Mouse (Mus musculus): ENCODE measurements at regions not wholly inside any gene's neighbourhood (a gene's known extent, or its start where the extent isn't known, plus 50 kb on each side); places are given as distances from the start of the nearest gene placed in this dataset.

DNA sequence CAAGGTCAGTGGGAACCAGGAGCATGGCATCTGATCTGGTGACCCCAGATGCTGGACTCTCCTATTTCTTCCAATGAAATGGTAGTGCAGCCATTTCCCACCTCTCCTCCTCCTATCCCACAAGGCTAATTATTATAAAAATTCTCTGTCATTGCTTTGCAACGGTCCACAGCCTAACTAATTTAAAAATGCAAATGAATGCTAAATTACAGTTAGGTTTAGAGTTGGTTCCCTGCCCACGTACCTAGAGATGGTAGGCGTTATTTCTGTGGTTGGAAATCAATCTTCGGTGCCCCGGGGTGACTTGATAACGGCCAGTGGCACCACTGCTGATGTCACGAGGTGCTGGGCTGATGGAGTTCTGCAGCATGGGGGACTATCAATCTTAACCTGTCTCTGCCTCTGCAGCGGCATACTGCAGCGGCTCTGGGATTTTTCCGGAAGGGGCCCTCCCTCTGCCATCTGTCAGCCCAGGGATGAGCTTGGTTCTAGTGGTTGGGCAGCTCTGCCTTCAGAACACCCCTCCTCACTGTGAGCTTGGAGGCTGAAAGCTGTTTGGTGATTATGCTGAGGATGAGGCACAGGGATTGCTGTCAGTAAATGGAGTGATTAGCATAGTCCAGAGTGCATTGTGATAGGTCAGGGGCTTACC, 66.5 kb downstream of the Nmur2 start:
- 22% methylated on average over 10 of the region's 10 CpGs for WGBS
- Histone ChIP-seq H3K9ac (replicated peaks) (0 out of 2 replicates have a peak overlapping the region, but pooled peaks have one; percentile 23), H3K27me3 (replicated peaks) (no peaks in the 10 kb centered on the region), H3K9me3 (replicated peaks) (no peaks in the 10 kb centered on the region), H3K4me2 (peak overlapping the region; percentile 34), H3K4me3 (replicated peaks) (no peak overlapping the region), H3K27ac (replicated peaks) (peak overlapping the region; percentile 56), H3K4me1 (peaks cover 13% of the 10 kb centered on the region; the same call in 1 of the 2 replicates), H3K36me3 (no peaks in the 10 kb centered on the region)
- ATAC-seq (ENCODE audit: low FRiP score), result peak; percentile 86

- ATAC-seq (ENCODE audit: low FRiP score), result no peak
- H3K36me3 ChIP-seq, result no peaks in the 10 kb centered on the region
- H3K9me3 ChIP-seq (replicated peaks), result no peaks in the 10 kb centered on the region
- no peak overlapping the region for H3K4me3 ChIP-seq (replicated peaks)
- H3K27ac ChIP-seq (replicated peaks), result no peak overlapping the region
- no peak overlapping the region for H3K4me2 ChIP-seq
- no peaks in the 10 kb centered on the region for H3K4me1 ChIP-seq
- no peaks in the 10 kb centered on the region for H3K27me3 ChIP-seq (replicated peaks)
- no peak overlapping the region for H3K9ac ChIP-seq (replicated peaks)
Observed at GRCm38 (mm10) chr11:55966580-55966979, 74.2 kb downstream of the Nmur2 start.

DNA sequence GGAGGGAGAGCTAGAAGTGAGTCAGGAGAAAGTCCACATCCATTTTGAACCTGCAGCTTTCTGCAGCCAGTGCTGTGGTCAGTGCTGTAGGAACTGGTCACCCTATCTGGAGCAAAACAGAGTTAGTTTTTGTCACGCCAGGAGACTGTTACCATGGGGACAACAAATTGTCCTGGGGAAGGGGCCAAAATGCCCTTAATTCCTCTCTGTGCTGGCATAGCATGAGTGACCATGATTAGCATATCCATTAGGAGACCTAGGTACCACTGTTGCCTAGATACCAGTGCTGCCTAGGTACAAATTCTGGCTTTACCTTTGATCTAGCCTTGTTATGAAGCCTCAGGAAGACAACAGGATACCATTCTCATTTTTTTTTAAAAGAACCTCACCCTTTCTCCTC, 82.4 kb downstream of the Nmur2 start:
- 26% methylated on average over 1 of the region's 1 CpGs for WGBS
- Histone ChIP-seq H3K4me3 (replicated peaks) (no peak overlapping the region), H3K27me3 (replicated peaks) (no peaks in the 10 kb centered on the region), H3K9ac (replicated peaks) (no peak overlapping the region), H3K4me2 (no peak overlapping the region), H3K27ac (replicated peaks) (no peak overlapping the region), H3K36me3 (no peaks in the 10 kb centered on the region), H3K9me3 (replicated peaks) (no peaks in the 10 kb centered on the region), H3K4me1 (peaks cover 12% of the 10 kb centered on the region)
- ATAC-seq (ENCODE audit: low FRiP score), result 0 out of 2 replicates have a peak, but pooled peaks have one; percentile 28

GRCm38 (mm10) chr11:55957355-55957754, 83.5 kb downstream of the Nmur2 start:
- Histone ChIP-seq H3K4me2 (no peak overlapping the region), H3K27ac (replicated peaks) (no peak overlapping the region), H3K9me3 (replicated peaks) (no peaks in the 10 kb centered on the region), H3K9ac (replicated peaks) (no peak overlapping the region), H3K27me3 (replicated peaks) (no peaks in the 10 kb centered on the region), H3K4me1 (peaks cover 12% of the 10 kb centered on the region), H3K36me3 (no peaks in the 10 kb centered on the region), H3K4me3 (replicated peaks) (no peak overlapping the region)
- WGBS, result 53% methylated on average over 2 of the region's 2 CpGs
- no peak for ATAC-seq (ENCODE audit: low FRiP score)

GRCm38 (mm10) chr11:55953696-55954095, 87.1 kb downstream of the Nmur2 start:
- no peak overlapping the region for H3K4me2 ChIP-seq
- no peak overlapping the region for H3K9ac ChIP-seq (replicated peaks)
- H3K27me3 ChIP-seq (replicated peaks), result no peaks in the 10 kb centered on the region
- H3K27ac ChIP-seq (replicated peaks), result no peak overlapping the region
- ATAC-seq (ENCODE audit: low FRiP score), result no peak
- no peaks in the 10 kb centered on the region for H3K9me3 ChIP-seq (replicated peaks)
- H3K4me3 ChIP-seq (replicated peaks), result no peak overlapping the region
- H3K36me3 ChIP-seq, result no peaks in the 10 kb centered on the region
- peaks cover 12% of the 10 kb centered on the region for H3K4me1 ChIP-seq
- WGBS, result 0% methylated on average over 2 of the region's 2 CpGs

DNA sequence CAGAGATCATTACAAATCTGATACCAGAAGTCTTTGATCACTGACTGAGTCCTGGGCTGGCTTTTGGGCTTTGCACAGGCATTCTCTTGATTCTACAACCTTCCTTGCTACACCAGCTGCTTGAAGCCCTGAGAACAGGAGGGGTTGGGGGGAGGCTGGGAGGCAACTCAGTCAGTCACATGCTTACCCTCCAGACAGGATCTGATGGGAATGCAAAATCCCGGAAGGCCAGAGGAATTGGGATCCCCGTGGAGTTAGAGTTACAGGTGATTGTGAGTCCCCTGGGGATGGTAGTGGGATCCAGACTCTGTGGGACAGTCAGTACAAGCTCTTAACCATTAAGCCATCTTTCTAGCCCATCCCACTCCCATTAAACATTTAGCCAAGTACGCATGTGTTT, 91.2 kb downstream of the Nmur2 start:
- Histone ChIP-seq H3K27ac (replicated peaks) (no peak overlapping the region), H3K36me3 (no peaks in the 10 kb centered on the region), H3K4me3 (replicated peaks) (no peak overlapping the region), H3K4me1 (peaks cover 22% of the 10 kb centered on the region), H3K9me3 (replicated peaks) (no peaks in the 10 kb centered on the region), H3K27me3 (replicated peaks) (no peaks in the 10 kb centered on the region), H3K9ac (replicated peaks) (no peak overlapping the region), H3K4me2 (no peak overlapping the region)
- 77% methylated on average over 3 of the region's 3 CpGs for WGBS
- no peak for ATAC-seq (ENCODE audit: low FRiP score)

- H3K36me3 ChIP-seq, result no peaks in the 10 kb centered on the region
- H3K9me3 ChIP-seq (replicated peaks), result no peaks in the 10 kb centered on the region
- 4% methylated on average over 9 of the region's 9 CpGs for WGBS
- H3K27me3 ChIP-seq (replicated peaks), result no peaks in the 10 kb centered on the region
- no peak overlapping the region for H3K9ac ChIP-seq (replicated peaks)
- H3K4me3 ChIP-seq (replicated peaks), result no peak overlapping the region
- H3K4me2 ChIP-seq, result no peak overlapping the region
- H3K4me1 ChIP-seq, result peaks cover 17% of the 10 kb centered on the region
- peak; percentile 61; the same call in 1 of the 2 replicates for ATAC-seq (ENCODE audit: low FRiP score)
- 0 out of 2 replicates have a peak overlapping the region, but pooled peaks have one; percentile 24 for H3K27ac ChIP-seq (replicated peaks)
Observed at GRCm38 (mm10) chr11:55946629-55947240, 94.1 kb downstream of the Nmur2 start.

DNA sequence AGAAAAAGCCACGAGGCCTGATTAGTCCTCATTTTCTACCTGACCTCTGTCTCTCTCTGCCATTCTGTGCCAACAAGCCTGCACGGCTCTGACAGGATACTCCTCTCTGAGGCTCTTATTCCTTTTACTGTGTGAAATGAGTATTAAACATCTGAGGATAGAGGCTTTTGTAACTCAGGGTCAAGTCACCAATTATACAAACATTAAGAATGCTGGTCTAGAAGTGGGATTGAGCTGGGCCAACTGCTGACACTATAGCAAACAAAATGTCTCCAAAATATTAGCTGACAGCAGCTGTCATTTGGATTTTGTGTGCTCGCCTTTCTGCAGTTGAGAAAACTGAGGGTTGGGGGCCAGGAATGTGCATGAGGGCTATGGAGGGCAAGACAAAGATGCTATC, 94.8 kb downstream of the Nmur2 start:
- ATAC-seq (ENCODE audit: low FRiP score), result no peak
- Histone ChIP-seq H3K4me3 (replicated peaks) (no peak overlapping the region), H3K4me1 (peaks cover 17% of the 10 kb centered on the region), H3K9ac (replicated peaks) (no peak overlapping the region), H3K4me2 (no peak overlapping the region), H3K36me3 (no peaks in the 10 kb centered on the region), H3K9me3 (replicated peaks) (no peaks in the 10 kb centered on the region), H3K27ac (replicated peaks) (0 out of 2 replicates have a peak overlapping the region, but pooled peaks have one; percentile 24), H3K27me3 (replicated peaks) (no peaks in the 10 kb centered on the region)
- 63% methylated on average over 3 of the region's 3 CpGs for WGBS

DNA sequence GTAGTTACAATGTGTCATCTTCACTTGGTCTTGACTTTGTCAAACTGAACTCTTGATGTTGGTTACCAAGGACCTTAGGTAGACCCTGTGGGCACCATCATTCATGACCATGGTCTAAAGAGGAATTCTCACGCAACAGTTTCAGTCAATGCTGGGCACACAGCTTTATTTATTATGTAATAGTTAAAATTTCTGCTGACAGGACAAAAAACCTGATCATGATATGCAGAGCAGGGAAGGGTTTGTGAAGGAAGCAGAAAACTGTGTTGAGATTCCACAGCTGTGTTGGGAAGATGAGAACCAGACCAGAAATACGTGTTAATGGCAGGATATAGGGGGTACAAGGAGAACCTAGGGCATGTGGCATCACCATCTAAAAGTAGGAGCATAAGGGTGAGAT, 100.8 kb downstream of the Nmur2 start:
- Histone ChIP-seq H3K36me3 (no peaks in the 10 kb centered on the region), H3K4me2 (no peak overlapping the region), H3K4me1 (no peaks in the 10 kb centered on the region), H3K9me3 (replicated peaks) (no peaks in the 10 kb centered on the region), H3K4me3 (replicated peaks) (no peak overlapping the region), H3K27me3 (replicated peaks) (no peaks in the 10 kb centered on the region), H3K27ac (replicated peaks) (no peak overlapping the region), H3K9ac (replicated peaks) (no peak overlapping the region)
- 92% methylated on average over 2 of the region's 2 CpGs for WGBS
- no peak for ATAC-seq (ENCODE audit: low FRiP score)

DNA sequence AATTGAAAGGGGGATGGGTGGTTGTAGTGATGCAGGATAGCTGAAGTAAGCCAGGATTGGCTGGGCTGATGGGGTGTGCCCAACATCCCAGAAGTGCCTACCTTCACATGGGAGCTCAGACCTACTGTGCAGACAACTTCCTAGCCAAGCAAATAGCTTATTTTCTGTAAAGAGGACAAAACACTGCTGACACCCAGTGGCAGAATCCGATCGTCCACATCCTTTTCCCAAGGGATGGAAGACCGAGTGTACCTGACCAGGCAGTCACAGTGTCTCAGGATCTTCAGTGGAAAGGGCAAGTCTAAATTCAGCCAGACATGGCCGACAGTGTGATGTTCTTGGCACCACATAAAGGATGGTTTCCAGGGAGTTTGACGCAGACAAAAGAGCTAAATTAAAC, 114.4 kb downstream of the Nmur2 start:
- Histone ChIP-seq H3K9ac (replicated peaks) (no peak overlapping the region), H3K4me2 (no peak overlapping the region), H3K9me3 (replicated peaks) (no peaks in the 10 kb centered on the region), H3K36me3 (no peaks in the 10 kb centered on the region), H3K27ac (replicated peaks) (no peak overlapping the region), H3K27me3 (replicated peaks) (no peaks in the 10 kb centered on the region), H3K4me1 (no peaks in the 10 kb centered on the region), H3K4me3 (replicated peaks) (no peak overlapping the region)
- WGBS, result 84% methylated on average over 5 of the region's 5 CpGs
- ATAC-seq (ENCODE audit: low FRiP score), result no peak

GRCm38 (mm10) chr11:55919066-55919465, 121.7 kb downstream of the Nmur2 start:
- Histone ChIP-seq H3K4me3 (replicated peaks) (no peak overlapping the region), H3K9ac (replicated peaks) (no peak overlapping the region), H3K27me3 (replicated peaks) (no peaks in the 10 kb centered on the region), H3K4me2 (no peak overlapping the region), H3K36me3 (no peaks in the 10 kb centered on the region), H3K4me1 (no peaks in the 10 kb centered on the region), H3K9me3 (replicated peaks) (0 out of 2 replicates have a peak, but pooled peaks cover 1% of the 10 kb centered on the region), H3K27ac (replicated peaks) (no peak overlapping the region)
- ATAC-seq (ENCODE audit: low FRiP score), result no peak
- WGBS, result 41% methylated on average over 3 of the region's 3 CpGs

- Histone ChIP-seq H3K27ac (replicated peaks) (no peak overlapping the region), H3K4me3 (replicated peaks) (no peak overlapping the region), H3K4me2 (no peak overlapping the region), H3K36me3 (no peaks in the 10 kb centered on the region), H3K9ac (replicated peaks) (no peak overlapping the region), H3K4me1 (no peaks in the 10 kb centered on the region), H3K9me3 (replicated peaks) (0 out of 2 replicates have a peak, but pooled peaks cover 2% of the 10 kb centered on the region), H3K27me3 (replicated peaks) (no peaks in the 10 kb centered on the region)
- WGBS, result 73% methylated on average over 5 of the region's 5 CpGs
- no peak for ATAC-seq (ENCODE audit: low FRiP score)
Observed at GRCm38 (mm10) chr11:55918411-55918810, 122.4 kb downstream of the Nmur2 start.
